Mouse (Mus musculus) forebrain, embryonic 16.5 days (tissue): ENCODE results near the gene Trim66. TPM values are rescaled to one million over a fixed set of nuclear protein-coding genes. Genes with fewer than 3 reads are reported as not detected.

ENCODE experiments used
- ATAC-seq: fragments of 200-750 bp; cut with Nextera tagmentation; 2 replicates; pipeline ENCODE4 v1.8.0; 2017; ENCODE audit warnings: mild to moderate bottlenecking, moderate library complexity
- H3K27ac ChIP-seq: fragments of 300-500 bp; sonication (generic); 2 replicates; pipeline ENCODE4 v1.5.1; 2014; ENCODE audit warnings: low read length, control low read depth
- H3K27me3 ChIP-seq: fragments of 300-500 bp; sonication (generic); replicated peaks from 2 replicates; pipeline ENCODE4 v1.6.1; 2014; ENCODE audit warnings: low read length; ENCODE audit not compliant: control insufficient read depth, insufficient read depth
- H3K36me3 ChIP-seq: fragments of 300-500 bp; sonication (generic); 2 replicates; pipeline ENCODE4 v1.6.1; 2014; ENCODE audit not compliant: control insufficient read depth, insufficient read depth
- H3K4me1 ChIP-seq: fragments of 300-500 bp; sonication (generic); replicated peaks from 2 replicates; pipeline ENCODE4 v1.6.1; 2014; ENCODE audit warnings: low read length; ENCODE audit not compliant: control insufficient read depth, insufficient read depth
- H3K4me2 ChIP-seq: fragments of 300-500 bp; sonication (generic); 2 replicates; pipeline ENCODE4 v1.6.1; 2014; ENCODE audit warnings: mild to moderate bottlenecking, low read length, control low read depth
- H3K4me3 ChIP-seq: fragments of 300-500 bp; sonication (generic); replicated peaks from 2 replicates; pipeline ENCODE4 v1.5.1; 2014; ENCODE audit warnings: mild to moderate bottlenecking, low read length, control low read depth
- H3K9ac ChIP-seq: fragments of 300-500 bp; sonication (generic); replicated peaks from 2 replicates; pipeline ENCODE4 v1.6.1; 2014; ENCODE audit warnings: low read depth, low read length, control low read depth
- H3K9me3 ChIP-seq: fragments of 300-500 bp; sonication (generic); 2 replicates; pipeline ENCODE4 v1.6.1; 2016; ENCODE audit warnings: low read length; ENCODE audit not compliant: control insufficient read depth
- WGBS: fragments of 180-500 bp; shearing (Covaris S2); extraction: QIAGEN DNeasy Blood & Tissue Kit; methylation state at CpG from one replicate; pipeline ENCODE4 v1.1.7; 2014; 5-methylcytosine and 5-hydroxymethylcytosine counted together
- polyA plus RNA-seq: library from polyadenylated mRNA; unstranded; fragments of >200 nt; fragmentation: Nextera tagmentation; extraction: Ambion mirVana; gene quantifications from 2 replicates; pipeline ENCODE4 v1.2.1, GENCODE M21; 2015

Gene Trim66
- polyA plus RNA-seq, 1 experiment from 2014 or later, result 0.57 TPM

DNA sequence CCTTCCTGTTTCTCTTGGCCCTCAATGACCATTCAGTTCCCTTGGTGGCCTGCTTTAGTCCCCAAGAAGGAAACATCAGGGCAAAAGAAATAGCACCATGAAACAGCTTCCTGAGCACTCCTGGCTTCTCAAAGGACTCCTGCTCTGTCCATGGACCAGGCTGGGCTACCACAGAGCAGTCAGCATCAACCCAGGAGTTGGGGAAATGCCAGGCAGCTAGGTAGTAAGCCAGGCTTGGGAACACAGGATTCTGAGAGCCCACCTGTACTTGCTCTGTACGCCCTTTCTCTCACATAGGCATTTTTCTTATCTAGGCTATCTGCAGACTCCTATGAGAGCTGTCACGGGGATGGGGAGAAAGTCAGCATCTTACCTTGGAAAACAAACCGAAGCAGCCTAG lies 27.0 kb upstream of the Trim66 start:
- no peak overlapping the region for H3K27ac ChIP-seq
- 96% methylated on average over 3 of the region's 3 CpGs for WGBS
- H3K9me3 ChIP-seq, result no peaks in the 10 kb centered on the region
- H3K4me2 ChIP-seq, result no peak overlapping the region
- no peaks in the 10 kb centered on the region for H3K36me3 ChIP-seq
- ATAC-seq, result no peak
- no peaks in the 10 kb centered on the region for H3K27me3 ChIP-seq
- peaks cover 8% of the 10 kb centered on the region for H3K4me1 ChIP-seq
- H3K9ac ChIP-seq, result no peak overlapping the region
- H3K4me3 ChIP-seq, result no peak overlapping the region

DNA sequence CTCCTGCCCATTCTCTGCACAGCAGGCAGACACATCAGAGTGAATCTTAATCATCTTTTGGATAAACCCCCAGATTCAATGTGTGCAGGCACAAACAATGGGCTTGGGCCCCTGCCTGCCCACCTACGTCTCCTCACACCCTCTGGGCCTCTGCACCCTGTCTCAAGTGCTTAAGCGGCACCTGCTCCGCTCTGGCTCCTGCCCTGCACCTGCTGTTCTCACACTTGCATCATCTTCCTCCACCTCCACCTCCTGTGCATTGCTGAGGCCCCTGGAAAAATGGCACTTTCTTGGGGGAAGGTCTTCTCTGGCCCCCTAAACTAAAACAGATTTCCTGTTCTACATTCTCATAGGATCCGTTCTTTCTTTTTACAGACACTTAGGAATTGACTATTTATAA lies 26.0 kb upstream of the Trim66 start:
- 68% methylated on average over 4 of the region's 4 CpGs for WGBS
- H3K4me3 ChIP-seq, result no peak overlapping the region
- H3K27ac ChIP-seq, result no peak overlapping the region
- H3K4me1 ChIP-seq, result peaks cover 8% of the 10 kb centered on the region
- H3K9me3 ChIP-seq, result no peaks in the 10 kb centered on the region
- no peaks in the 10 kb centered on the region for H3K36me3 ChIP-seq
- H3K27me3 ChIP-seq, result no peaks in the 10 kb centered on the region
- no peak overlapping the region for H3K9ac ChIP-seq
- ATAC-seq, result no peak
- no peak overlapping the region for H3K4me2 ChIP-seq

DNA sequence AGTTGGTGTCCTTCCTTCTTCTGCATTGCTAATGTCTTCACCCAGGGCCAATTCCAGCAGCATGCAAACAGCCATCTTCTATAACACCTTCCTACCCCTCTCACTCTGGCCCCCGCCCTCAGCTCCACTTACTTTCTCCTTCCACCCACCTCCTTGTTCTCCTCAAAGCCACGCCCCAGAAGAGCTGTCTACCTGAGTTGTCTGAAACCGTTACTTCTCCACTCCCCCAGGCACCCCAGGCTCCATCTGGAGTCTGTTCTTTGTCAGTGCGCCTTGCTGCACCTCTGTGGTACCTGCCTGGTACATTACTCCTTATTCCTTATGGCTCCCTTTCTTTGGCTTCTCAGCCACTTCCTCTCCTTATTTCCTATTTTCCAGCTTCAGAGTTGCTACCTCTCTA lies 25.2 kb upstream of the Trim66 start:
- Histone ChIP-seq H3K9me3 (no peaks in the 10 kb centered on the region), H3K9ac (no peak overlapping the region), H3K4me3 (no peak overlapping the region), H3K4me2 (no peak overlapping the region), H3K27me3 (no peaks in the 10 kb centered on the region), H3K27ac (no peak overlapping the region), H3K36me3 (no peaks in the 10 kb centered on the region), H3K4me1 (peaks cover 8% of the 10 kb centered on the region)
- 82% methylated on average over 4 of the region's 4 CpGs for WGBS
- ATAC-seq, result no peak

DNA sequence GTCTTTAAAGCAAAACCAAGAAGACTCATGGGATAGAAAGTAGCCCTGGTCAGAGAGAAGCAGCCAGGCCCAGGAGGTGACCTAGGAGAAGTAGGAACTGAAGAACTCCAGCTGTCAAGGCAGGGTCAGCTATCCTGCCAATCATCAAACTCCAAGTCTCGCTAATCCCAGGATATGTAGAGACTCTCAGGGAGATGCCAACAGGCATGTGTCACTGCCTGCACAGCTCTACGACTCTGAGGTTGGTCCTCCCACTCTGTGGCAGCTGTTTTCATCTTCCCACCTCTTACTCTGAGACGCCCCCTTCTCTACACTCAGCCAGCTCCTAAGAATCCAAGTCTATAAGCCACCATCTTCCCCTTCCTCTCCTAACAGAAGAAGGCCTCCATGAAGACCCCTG lies 24.8 kb upstream of the Trim66 start:
- no peak overlapping the region for H3K4me3 ChIP-seq
- no peak for ATAC-seq
- 75% methylated on average over 3 of the region's 3 CpGs for WGBS

DNA sequence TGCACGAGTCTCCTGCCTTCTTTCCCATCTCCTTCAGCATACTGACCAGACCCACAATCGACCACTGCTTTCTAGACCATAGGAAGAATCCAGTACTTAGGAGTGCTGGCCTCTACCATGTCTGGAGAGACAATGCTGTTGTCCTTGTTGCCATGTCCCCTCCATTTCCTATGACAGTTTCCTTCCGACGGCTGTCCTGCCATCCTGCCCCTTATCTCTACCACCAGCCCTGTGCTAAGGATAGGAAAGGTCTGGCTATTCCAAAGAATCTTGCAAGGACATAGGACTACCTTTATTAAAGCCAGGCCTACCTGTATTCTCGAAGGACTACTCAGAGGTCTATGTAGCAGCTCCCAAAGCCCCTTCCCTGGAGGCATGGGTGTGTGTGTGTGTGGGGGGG lies 23.6 kb upstream of the Trim66 start:
- Histone ChIP-seq H3K4me2 (no peak overlapping the region), H3K27me3 (no peaks in the 10 kb centered on the region), H3K9ac (no peak overlapping the region), H3K36me3 (no peaks in the 10 kb centered on the region), H3K4me3 (no peak overlapping the region), H3K9me3 (no peaks in the 10 kb centered on the region), H3K4me1 (peaks cover 5% of the 10 kb centered on the region; the same call in 1 of the 2 replicates), H3K27ac (no peak overlapping the region)
- no peak for ATAC-seq
- WGBS, result 83% methylated on average over 5 of the region's 5 CpGs

More for the DNA sequence above, 24.8 kb upstream of the Trim66 start:
- Histone ChIP-seq H3K36me3 (no peaks in the 10 kb centered on the region), H3K27me3 (no peaks in the 10 kb centered on the region), H3K4me1 (peaks cover 8% of the 10 kb centered on the region), H3K27ac (no peak overlapping the region), H3K9ac (no peak overlapping the region), H3K4me2 (no peak overlapping the region), H3K9me3 (no peaks in the 10 kb centered on the region)

DNA sequence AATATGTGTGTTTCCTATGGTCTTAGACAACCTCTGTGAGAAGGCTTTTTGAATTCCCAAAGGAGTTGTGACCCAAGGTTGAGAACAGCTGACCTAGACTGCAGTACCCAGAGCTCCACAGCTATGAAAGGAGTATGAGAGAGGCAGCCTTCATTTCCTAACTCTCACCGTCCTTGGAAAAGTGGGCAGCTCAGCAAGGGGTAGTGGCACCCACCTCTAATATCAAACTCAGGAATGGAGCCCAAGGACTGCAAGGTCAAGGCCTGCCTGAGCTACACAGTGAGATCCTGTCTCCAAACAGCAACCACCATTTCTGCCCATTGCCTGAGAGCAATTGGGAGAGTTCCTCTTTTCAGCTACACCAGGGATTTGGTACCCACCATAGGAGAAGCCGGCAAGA lies 21.8 kb upstream of the Trim66 start:
- no peak overlapping the region for H3K4me2 ChIP-seq
- no peak for ATAC-seq
- H3K4me3 ChIP-seq, result no peak overlapping the region
- no peak overlapping the region for H3K27ac ChIP-seq
- H3K4me1 ChIP-seq, result no peaks in the 10 kb centered on the region
- no peaks in the 10 kb centered on the region for H3K9me3 ChIP-seq
- WGBS, result 73% methylated on average over 2 of the region's 2 CpGs
- peaks cover 5% of the 10 kb centered on the region; the same call in 1 of the 2 replicates for H3K36me3 ChIP-seq
- no peak overlapping the region for H3K9ac ChIP-seq
- H3K27me3 ChIP-seq, result no peaks in the 10 kb centered on the region

DNA sequence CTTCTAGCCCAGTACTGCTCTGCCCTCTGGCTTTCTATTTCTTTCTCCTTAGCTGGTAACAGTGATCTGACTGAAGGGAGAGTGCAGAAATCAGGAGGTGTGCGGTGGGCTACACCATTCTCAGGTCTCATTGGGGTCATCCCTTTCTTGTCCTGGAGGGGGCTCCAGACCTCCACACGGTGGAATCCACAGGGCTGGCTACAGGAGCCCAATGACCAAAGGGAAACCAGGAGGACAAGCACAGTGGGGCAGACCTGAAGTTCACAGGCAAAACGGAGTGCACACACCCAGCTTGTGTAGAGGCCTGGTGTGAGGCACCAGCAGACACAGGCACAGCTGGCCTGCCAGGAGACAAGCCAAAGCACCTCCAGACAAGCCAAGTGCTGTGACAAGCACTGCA lies 20.4 kb upstream of the Trim66 start:
- peak; percentile 61 for ATAC-seq
- Histone ChIP-seq H3K27ac (no peak overlapping the region), H3K4me1 (no peaks in the 10 kb centered on the region; the same call in 1 of the 2 replicates), H3K4me2 (no peak overlapping the region), H3K36me3 (peaks cover 11% of the 10 kb centered on the region), H3K9me3 (no peaks in the 10 kb centered on the region), H3K27me3 (no peaks in the 10 kb centered on the region), H3K4me3 (no peak overlapping the region), H3K9ac (no peak overlapping the region)
- WGBS, result 9% methylated on average over 3 of the region's 3 CpGs

DNA sequence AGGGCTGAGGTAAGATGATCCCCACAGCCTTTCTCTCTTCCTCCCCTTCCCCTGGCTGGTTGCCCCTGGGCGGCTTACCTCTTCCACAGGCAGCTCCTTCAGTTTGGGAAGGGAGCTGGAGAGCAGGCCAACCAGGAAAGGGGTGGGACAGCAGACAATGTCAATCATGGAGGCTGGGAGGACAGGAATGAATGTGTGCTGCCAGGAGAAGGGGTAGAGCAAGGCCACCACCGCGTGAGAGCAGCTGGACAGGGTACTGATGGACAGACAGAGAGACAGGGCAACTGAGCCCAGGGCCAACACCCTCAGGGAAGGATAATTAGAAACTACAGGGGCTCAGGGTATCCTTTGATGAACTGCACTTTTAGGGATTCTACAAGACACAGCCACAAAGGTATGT lies 19.6 kb upstream of the Trim66 start:
- H3K4me2 ChIP-seq, result no peak overlapping the region
- no peak overlapping the region for H3K4me3 ChIP-seq
- no peak overlapping the region for H3K9ac ChIP-seq
- no peak overlapping the region for H3K27ac ChIP-seq
- no peaks in the 10 kb centered on the region for H3K9me3 ChIP-seq
- no peak for ATAC-seq
- H3K4me1 ChIP-seq, result no peaks in the 10 kb centered on the region; the same call in 1 of the 2 replicates
- no peaks in the 10 kb centered on the region for H3K27me3 ChIP-seq
- 68% methylated on average over 3 of the region's 3 CpGs for WGBS
- H3K36me3 ChIP-seq, result peaks cover 18% of the 10 kb centered on the region

DNA sequence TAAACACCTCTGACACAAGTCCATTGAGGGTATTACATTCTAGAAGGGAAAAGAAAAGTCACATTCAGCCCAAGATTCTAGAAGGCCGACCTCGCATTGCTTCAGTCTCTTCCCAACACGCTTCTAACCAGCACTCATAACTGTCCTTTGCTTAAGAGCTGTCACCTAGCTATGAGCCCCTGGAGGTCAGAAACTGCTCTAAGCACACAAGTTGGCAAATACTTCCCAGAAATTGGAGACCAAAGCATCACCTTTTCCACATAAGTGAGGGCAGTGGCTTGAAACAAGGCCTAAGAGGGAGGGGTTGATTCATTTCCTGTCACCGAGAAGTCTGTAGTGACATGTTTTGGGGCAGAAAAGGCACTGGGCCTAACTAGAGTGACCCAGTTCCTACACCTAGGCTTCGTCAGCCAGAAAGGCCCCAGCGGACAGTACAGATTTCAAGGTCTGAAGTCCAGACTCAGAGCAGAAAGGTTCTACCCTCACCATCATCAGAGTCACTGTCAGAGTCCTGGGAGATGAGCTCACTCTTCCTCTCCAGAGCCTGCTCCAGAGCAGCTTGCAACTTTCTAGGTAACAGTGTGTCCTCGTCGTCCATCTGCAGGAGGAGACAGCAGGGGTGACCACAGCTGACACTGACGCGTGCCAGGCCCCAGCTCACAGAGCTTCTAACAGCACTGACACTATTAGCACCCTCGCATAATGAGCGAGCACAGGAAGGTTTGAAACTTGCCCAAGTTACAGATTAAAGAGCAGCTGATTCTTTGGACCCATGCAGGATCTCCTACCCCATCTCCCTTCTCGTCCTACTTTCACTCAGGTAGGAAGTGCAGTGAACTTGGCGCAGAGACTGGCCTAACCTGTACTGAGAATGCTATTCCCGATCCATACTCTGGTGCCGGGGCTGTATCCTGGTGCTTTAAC lies 18.1 kb upstream of the Trim66 start:
- no peak overlapping the region for H3K4me2 ChIP-seq
- no peaks in the 10 kb centered on the region for H3K27me3 ChIP-seq
- H3K9ac ChIP-seq, result no peak overlapping the region
- ATAC-seq, result no peak
- no peak overlapping the region for H3K27ac ChIP-seq
- H3K4me3 ChIP-seq, result no peak overlapping the region
- 77% methylated on average over 16 of the region's 16 CpGs for WGBS
- H3K4me1 ChIP-seq, result peaks cover 6% of the 10 kb centered on the region
- peaks cover 30% of the 10 kb centered on the region for H3K36me3 ChIP-seq
- H3K9me3 ChIP-seq, result no peaks in the 10 kb centered on the region
